Mouse (Mus musculus) kidney, adult 2 months (tissue): ENCODE results near the gene Man1a2. TPM values are rescaled to one million over a fixed set of nuclear protein-coding genes. Genes with fewer than 3 reads are reported as not detected.

ENCODE experiments used
- DNase-seq: peaks from one replicate; pipeline ENCODE4 v3.0.0; 2021
- H3K27ac ChIP-seq: fragments of 200-500 bp; 2 replicates; pipeline ENCODE4 v1.5.1; 2012; ENCODE audit warnings: low read depth, low read length, control low read depth, inconsistent platforms; ENCODE audit not compliant: insufficient read depth
- H3K27me3 ChIP-seq: fragments of 200-500 bp; replicated peaks from 2 replicates; pipeline ENCODE4 v1.6.1; 2012; ENCODE audit warnings: mild to moderate bottlenecking, moderate library complexity, low read length, inconsistent platforms; ENCODE audit not compliant: control insufficient read depth, insufficient read depth
- H3K36me3 ChIP-seq: fragments of 200-500 bp; 2 replicates; pipeline ENCODE4 v1.6.1; 2012; ENCODE audit warnings: mild to moderate bottlenecking, moderate library complexity, low read length, inconsistent platforms; ENCODE audit not compliant: control insufficient read depth, insufficient read depth
- H3K4me1 ChIP-seq: fragments of 200-500 bp; 2 replicates; pipeline ENCODE4 v1.6.1; 2011; ENCODE audit warnings: low read length; ENCODE audit not compliant: control insufficient read depth, insufficient read depth
- H3K4me3 ChIP-seq: fragments of 200-500 bp; 2 replicates; pipeline ENCODE4 v1.5.1; 2011; ENCODE audit warnings: mild to moderate bottlenecking, low read depth, low read length, control low read depth; ENCODE audit not compliant: insufficient read depth
- CTCF ChIP-seq: fragments of 200-500 bp; conservative IDR thresholded peaks from 2 replicates; pipeline ENCODE4 v1.5.1; 2011; ENCODE audit warnings: low read depth, mild to moderate bottlenecking, control low read depth, low read length, moderate library complexity, mixed read lengths; ENCODE audit not compliant: insufficient read depth, insufficient read length
- POLR2A ChIP-seq: fragments of 200-500 bp; IDR thresholded peaks from one replicate; pipeline ENCODE4 v1.6.1; 2011; ENCODE audit warnings: low read depth, low read length, control low read depth
- WGBS: fragments of 180-500 bp; shearing (Covaris S2); methylation state at CpG from one replicate; pipeline ENCODE4 v1.1.7; 2018; 5-methylcytosine and 5-hydroxymethylcytosine counted together
- polyA plus RNA-seq: library from polyadenylated mRNA; depleted of rRNA; stranded (reverse); fragments of >200 nt; gene quantifications from 2 replicates; pipeline ENCODE4 v1.2.3, GENCODE M21; 2012

Man1a2 gene
- polyA plus RNA-seq, 1 experiment, result 9.5 TPM

- Histone ChIP-seq H3K36me3 (no peaks in the 10 kb centered on the region), H3K4me1 (no peaks in the 10 kb centered on the region), H3K4me3 (no peak overlapping the region), H3K27me3 (no peaks in the 10 kb centered on the region), H3K27ac (no peak overlapping the region)
- WGBS, result 91% methylated on average over 7 of the region's 7 CpGs
- DNase-seq, result no peak
- TF ChIP-seq POLR2A (no peak), CTCF (no peak)
Observed at GRCm38 (mm10) chr3:100562455-100562854, 122.8 kb downstream of the Man1a2 start.

DNA sequence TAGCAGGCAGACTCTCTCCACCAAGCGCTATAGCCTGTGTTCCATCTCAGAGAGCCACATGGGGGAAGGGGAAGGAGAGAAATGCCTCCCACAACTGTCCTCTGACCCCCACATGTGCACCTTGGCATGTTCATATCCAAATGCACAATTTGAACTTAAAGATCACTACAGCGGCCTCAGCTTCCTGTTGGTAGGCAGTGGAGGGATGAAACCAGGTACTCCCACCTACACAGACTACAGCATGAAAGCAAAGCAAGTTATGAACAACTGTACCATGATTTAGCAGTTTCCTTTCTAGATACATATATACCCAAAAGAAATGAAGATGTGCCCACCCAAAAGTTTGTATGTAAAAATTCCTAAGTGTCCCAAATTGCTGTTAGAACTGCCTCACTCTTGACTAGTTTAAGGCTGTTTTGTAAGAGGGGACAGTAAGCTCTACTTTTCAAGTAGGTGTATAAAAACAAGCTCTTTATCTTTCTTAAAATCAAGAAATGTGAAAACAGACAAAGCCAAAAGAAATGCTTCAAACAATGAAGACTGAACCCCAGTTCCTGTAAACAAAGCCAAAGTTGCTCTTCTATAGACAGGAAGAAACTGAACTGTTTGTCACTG, 123.6 kb downstream of the Man1a2 start:
- Histone ChIP-seq H3K4me3 (no peak overlapping the region), H3K27ac (no peak overlapping the region)
- WGBS, result 95% methylated on average over 2 of the region's 2 CpGs

GRCm38 (mm10) chr3:100559431-100559830, 125.9 kb downstream of the Man1a2 start:
- TF ChIP-seq POLR2A, result no peak
- no peak for TF ChIP-seq CTCF

More for the DNA sequence above, 123.6 kb downstream of the Man1a2 start:
- H3K36me3 ChIP-seq, result no peaks in the 10 kb centered on the region
- H3K4me1 ChIP-seq, result no peaks in the 10 kb centered on the region
- no peak for DNase-seq
- TF ChIP-seq CTCF, result no peak
- no peak for TF ChIP-seq POLR2A
- H3K27me3 ChIP-seq, result no peaks in the 10 kb centered on the region

DNA sequence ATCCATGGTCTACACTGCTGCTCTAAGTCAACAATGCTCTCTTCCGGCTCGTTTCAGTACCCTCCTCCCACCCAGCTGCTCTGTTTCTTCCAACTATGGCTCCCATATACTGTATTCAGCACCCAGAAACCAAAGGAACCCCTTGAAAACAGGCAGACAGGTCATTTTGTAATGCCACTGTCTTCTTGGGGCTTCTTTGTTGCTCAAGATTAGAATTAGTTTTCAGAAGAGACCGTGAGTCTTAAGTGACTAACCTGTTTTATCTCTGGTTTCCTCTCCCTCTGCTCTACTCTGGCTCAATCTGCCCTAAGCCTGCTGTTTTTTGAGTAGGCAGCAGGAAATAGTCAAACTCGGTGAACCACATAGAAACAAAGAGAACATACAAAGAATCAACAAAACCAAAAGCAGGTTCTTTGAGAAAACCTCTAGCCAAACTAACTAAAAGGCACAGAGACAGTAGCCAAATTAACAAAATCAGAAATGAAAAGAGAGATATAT, 127.0 kb downstream of the Man1a2 start:
- Histone ChIP-seq H3K36me3 (no peaks in the 10 kb centered on the region), H3K27me3 (no peaks in the 10 kb centered on the region), H3K4me1 (no peaks in the 10 kb centered on the region), H3K27ac (no peak overlapping the region), H3K4me3 (no peak overlapping the region)
- DNase-seq, result no peak
- no peak for TF ChIP-seq POLR2A
- TF ChIP-seq CTCF, result no peak
- 63% methylated on average over 4 of the region's 4 CpGs for whole genome bisulfite sequencing

More at GRCm38 (mm10) chr3:100559431-100559830, 125.9 kb downstream of the Man1a2 start:
- DNase-seq, result no peak
- WGBS, result 93% methylated on average over 7 of the region's 7 CpGs
- H3K27me3 ChIP-seq, result no peaks in the 10 kb centered on the region
- no peak overlapping the region for H3K4me3 ChIP-seq
- no peaks in the 10 kb centered on the region for H3K36me3 ChIP-seq
- H3K27ac ChIP-seq, result no peak overlapping the region
- no peaks in the 10 kb centered on the region for H3K4me1 ChIP-seq

GRCm38 (mm10) chr3:100554843-100555242, 130.5 kb downstream of the Man1a2 start:
- no peaks in the 10 kb centered on the region for H3K27me3 ChIP-seq
- 53% methylated on average over 5 of the region's 5 CpGs for WGBS
- TF ChIP-seq POLR2A (no peak), CTCF (0 out of 2 replicates have a peak, but pooled peaks have one; percentile 21)
- H3K4me1 ChIP-seq, result no peaks in the 10 kb centered on the region
- DNase-seq, result peak; percentile 12
- no peak overlapping the region for H3K27ac ChIP-seq
- no peaks in the 10 kb centered on the region for H3K36me3 ChIP-seq
- H3K4me3 ChIP-seq, result no peak overlapping the region

- 96% methylated on average over 3 of the region's 3 CpGs for WGBS
- Histone ChIP-seq H3K27ac (no peak overlapping the region), H3K4me3 (no peak overlapping the region), H3K27me3 (no peaks in the 10 kb centered on the region), H3K36me3 (no peaks in the 10 kb centered on the region), H3K4me1 (no peaks in the 10 kb centered on the region)
- DNase-seq, result no peak
- TF ChIP-seq CTCF (no peak), POLR2A (no peak)
Observed at GRCm38 (mm10) chr3:100552171-100552570, 133.1 kb downstream of the Man1a2 start.

DNA sequence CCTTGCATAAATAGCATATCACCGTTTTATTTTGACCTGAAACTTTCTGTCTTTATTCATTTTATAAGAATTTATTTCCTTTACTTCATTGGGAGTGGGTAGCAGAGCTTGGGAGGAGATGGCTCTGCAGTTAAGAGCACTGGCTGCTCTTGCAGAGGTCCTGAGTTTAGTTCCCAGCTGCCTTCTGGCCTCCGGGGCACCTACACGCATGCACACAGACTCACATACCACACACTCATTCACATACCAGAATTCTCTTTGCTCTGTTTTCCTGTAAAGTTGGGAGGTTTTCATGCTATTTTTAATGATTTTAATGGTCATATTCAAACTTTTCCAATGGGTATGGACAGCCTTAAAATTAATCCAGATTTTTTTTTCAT, 137.4 kb downstream of the Man1a2 start:
- Histone ChIP-seq H3K27ac (no peak overlapping the region), H3K4me3 (no peak overlapping the region), H3K4me1 (no peaks in the 10 kb centered on the region), H3K36me3 (no peaks in the 10 kb centered on the region), H3K27me3 (no peaks in the 10 kb centered on the region)
- WGBS, result 74% methylated on average over 3 of the region's 3 CpGs
- TF ChIP-seq POLR2A, result no peak
- no peak for DNase-seq
